Mouse (Mus musculus): ENCODE data around the gene Ube2h. TPM values are rescaled to one million over a fixed set of nuclear protein-coding genes. Genes with fewer than 3 reads are reported as not detected.

The Ube2h gene
- polyA plus RNA-seq, 1 experiment from 2014 or later = 68.1 TPM

DNA sequence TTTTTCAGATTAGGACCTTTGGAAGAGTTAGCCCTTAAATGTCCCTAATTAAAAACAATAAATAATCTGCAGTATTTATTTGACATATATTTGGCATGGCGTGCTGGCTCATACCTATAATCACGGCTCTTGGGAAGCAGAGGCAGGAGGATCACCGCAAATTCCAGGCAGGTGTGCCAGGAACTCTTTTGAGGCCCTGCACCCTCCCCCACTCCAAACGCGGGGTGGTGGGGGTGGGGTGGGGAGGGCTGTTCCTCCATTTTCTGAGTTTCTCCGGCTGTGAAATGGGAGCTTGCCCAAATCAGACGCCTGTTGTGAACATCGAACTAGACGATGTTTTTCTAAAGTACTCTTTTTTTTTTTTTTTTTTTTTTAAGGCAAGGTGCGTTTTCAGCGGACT is 125.3 kb downstream of the Ube2h start:
- Histone ChIP-seq H3K9ac (ENCODE audit: low read depth, low read length) (no peak overlapping the region), H3K4me3 (ENCODE audit: low read length) (no peak overlapping the region), H3K4me1 (ENCODE audit: control insufficient read depth, insufficient read depth, low read length) (peaks cover 27% of the 10 kb centered on the region), H3K9me3 (ENCODE audit: control insufficient read depth, low read length) (peaks cover 4% of the 10 kb centered on the region; the same call in 1 of the 2 replicates), H3K27me3 (ENCODE audit: control insufficient read depth, insufficient read depth, low read length) (peaks cover 71% of the 10 kb centered on the region), H3K27ac (ENCODE audit: low read depth, low read length) (no peak overlapping the region), H3K4me2 (replicated peaks; ENCODE audit: low read depth, low read length) (no peak overlapping the region), H3K36me3 (ENCODE audit: control insufficient read depth, insufficient read depth, low read length) (no peaks in the 10 kb centered on the region)
- no peak for ATAC-seq (ENCODE audit: low FRiP score, low TSS enrichment)
- 15% methylated on average over 11 of the region's 11 CpGs for WGBS

DNA sequence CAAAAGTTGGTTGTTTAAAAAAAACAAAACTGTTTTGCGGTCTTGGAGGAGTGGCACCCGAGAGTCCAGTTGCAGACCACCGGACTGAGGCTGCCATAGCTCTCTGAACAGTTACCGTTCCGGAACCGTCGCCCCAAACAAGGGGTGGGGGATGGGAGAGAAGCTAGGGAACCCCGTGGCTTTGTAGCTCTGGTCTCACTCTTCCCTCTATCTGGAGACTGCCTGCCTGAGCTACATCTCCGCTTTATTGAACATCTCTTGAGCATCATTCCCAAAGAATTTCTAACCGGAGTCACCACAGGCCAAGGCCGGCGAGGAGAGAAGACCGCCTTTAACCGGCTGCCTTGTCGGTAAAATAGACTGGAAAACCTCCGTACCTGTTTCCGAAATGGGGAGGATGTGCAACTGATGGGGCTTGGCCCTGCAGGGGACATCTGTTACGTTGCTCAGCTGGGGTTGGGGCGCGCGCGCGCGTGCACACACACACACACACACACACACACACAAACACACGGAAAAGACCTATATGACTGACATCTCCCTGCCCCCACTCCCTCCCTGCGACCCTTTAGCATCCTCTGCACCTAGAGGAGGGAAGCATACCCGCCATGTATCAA is 126.2 kb downstream of the Ube2h start:
- no peak overlapping the region for H3K27ac ChIP-seq (ENCODE audit: low read depth, low read length)
- H3K4me2 ChIP-seq (replicated peaks; ENCODE audit: low read depth, low read length) = peak overlapping the region; percentile 15; the same call in 1 of the 2 replicates
- H3K9ac ChIP-seq (ENCODE audit: low read depth, low read length) = no peak overlapping the region
- peak overlapping the region; percentile 7; the same call in 1 of the 2 replicates for H3K4me3 ChIP-seq (ENCODE audit: low read length)
- 2% methylated on average over 27 of the region's 27 CpGs for WGBS
- peaks cover 81% of the 10 kb centered on the region for H3K27me3 ChIP-seq (ENCODE audit: control insufficient read depth, insufficient read depth, low read length)
- H3K4me1 ChIP-seq (ENCODE audit: control insufficient read depth, insufficient read depth, low read length) = peaks cover 36% of the 10 kb centered on the region
- no peak for ATAC-seq (ENCODE audit: low FRiP score, low TSS enrichment)
- H3K9me3 ChIP-seq (ENCODE audit: control insufficient read depth, low read length) = peaks cover under 1% of the 10 kb centered on the region; the same call in 1 of the 2 replicates
- H3K36me3 ChIP-seq (ENCODE audit: control insufficient read depth, insufficient read depth, low read length) = no peaks in the 10 kb centered on the region

DNA sequence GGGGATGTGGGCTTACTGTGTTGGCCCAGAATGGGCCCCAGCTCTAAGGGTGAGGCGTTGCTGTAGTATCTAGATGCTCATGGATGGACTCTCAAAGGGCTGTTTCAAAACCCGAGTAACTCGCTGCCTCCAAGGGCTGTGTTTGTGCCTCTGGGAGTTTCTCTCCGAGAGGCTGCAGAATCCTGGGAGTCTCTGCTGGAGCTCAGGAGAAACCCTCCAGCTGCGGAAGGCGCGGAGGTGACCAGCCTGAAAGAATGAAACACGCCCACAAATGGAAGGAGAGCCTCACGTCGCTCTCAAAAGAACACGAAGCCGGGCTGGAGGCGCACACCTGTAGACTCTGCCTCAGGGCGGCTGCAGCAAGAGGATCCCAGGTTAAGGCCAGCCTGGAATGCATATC is 127.0 kb downstream of the Ube2h start:
- no peak overlapping the region for H3K9ac ChIP-seq (ENCODE audit: low read depth, low read length)
- ATAC-seq (ENCODE audit: low FRiP score, low TSS enrichment) = no peak
- WGBS = 2% methylated on average over 14 of the region's 14 CpGs
- peaks cover 88% of the 10 kb centered on the region for H3K27me3 ChIP-seq (ENCODE audit: control insufficient read depth, insufficient read depth, low read length)
- no peak overlapping the region for H3K27ac ChIP-seq (ENCODE audit: low read depth, low read length)
- H3K36me3 ChIP-seq (ENCODE audit: control insufficient read depth, insufficient read depth, low read length) = no peaks in the 10 kb centered on the region
- H3K4me3 ChIP-seq (ENCODE audit: low read length) = no peak overlapping the region
- peaks cover 37% of the 10 kb centered on the region for H3K4me1 ChIP-seq (ENCODE audit: control insufficient read depth, insufficient read depth, low read length)
- no peaks in the 10 kb centered on the region for H3K9me3 ChIP-seq (ENCODE audit: control insufficient read depth, low read length)
- no peak overlapping the region for H3K4me2 ChIP-seq (replicated peaks; ENCODE audit: low read depth, low read length)

DNA sequence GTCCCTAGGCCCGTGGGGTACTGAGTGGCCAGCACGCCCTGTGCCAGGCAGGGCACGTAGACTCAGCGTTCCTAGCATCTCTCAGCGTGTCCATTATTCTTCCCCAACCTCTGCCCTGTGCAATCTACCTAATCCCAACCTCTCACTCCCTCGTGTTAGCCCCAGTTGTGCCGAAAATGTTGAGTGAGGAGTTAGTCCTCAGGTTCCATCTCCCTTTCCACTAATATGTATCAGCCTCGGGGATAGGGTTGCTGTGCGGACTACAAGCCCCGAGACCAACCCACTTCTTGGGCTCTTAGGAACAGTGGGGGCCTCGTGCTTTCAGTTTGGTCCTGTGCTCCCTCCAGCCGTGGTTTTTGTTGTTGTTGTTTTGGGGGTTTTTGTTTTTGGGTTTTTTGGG is 127.8 kb downstream of the Ube2h start:
- ATAC-seq (ENCODE audit: low FRiP score, low TSS enrichment) = no peak
- peak overlapping the region; percentile 56; the same call in 1 of the 2 replicates for H3K4me2 ChIP-seq (replicated peaks; ENCODE audit: low read depth, low read length)
- H3K9me3 ChIP-seq (ENCODE audit: control insufficient read depth, low read length) = no peaks in the 10 kb centered on the region
- H3K4me1 ChIP-seq (ENCODE audit: control insufficient read depth, insufficient read depth, low read length) = peaks cover 37% of the 10 kb centered on the region
- H3K27ac ChIP-seq (ENCODE audit: low read depth, low read length) = no peak overlapping the region
- peaks cover 93% of the 10 kb centered on the region for H3K27me3 ChIP-seq (ENCODE audit: control insufficient read depth, insufficient read depth, low read length)
- H3K9ac ChIP-seq (ENCODE audit: low read depth, low read length) = no peak overlapping the region
- H3K36me3 ChIP-seq (ENCODE audit: control insufficient read depth, insufficient read depth, low read length) = no peaks in the 10 kb centered on the region
- whole genome bisulfite sequencing = 5% methylated on average over 12 of the region's 12 CpGs
- H3K4me3 ChIP-seq (ENCODE audit: low read length) = peak overlapping the region; percentile 48; the same call in 1 of the 2 replicates

DNA sequence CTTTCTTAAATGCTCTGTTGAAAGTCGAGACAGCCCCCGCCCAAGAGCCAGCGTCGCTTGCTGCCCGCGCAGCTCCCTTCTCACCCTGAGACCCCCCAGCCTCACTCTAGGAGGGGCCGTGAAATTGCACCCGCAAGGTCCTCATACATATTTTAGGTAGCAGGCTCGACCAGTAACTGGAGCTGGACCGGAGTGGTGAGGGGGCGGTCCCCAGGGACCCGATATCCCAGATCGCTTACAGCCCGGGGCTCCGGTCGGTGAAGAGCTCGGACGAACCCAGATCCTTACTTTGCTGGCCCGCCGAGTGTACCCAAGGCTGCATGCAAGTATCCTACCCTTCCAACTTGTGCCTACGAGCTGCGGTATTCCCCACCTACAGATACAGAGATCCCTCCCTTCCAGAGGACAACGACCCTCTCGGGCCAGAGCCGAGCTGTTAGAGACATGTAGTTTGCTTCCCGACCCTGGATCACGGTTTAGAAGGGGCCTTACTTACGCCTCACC is 128.4 kb downstream of the Ube2h start:
- peaks cover 37% of the 10 kb centered on the region for H3K4me1 ChIP-seq (ENCODE audit: control insufficient read depth, insufficient read depth, low read length)
- no peak for ATAC-seq (ENCODE audit: low FRiP score, low TSS enrichment)

DNA sequence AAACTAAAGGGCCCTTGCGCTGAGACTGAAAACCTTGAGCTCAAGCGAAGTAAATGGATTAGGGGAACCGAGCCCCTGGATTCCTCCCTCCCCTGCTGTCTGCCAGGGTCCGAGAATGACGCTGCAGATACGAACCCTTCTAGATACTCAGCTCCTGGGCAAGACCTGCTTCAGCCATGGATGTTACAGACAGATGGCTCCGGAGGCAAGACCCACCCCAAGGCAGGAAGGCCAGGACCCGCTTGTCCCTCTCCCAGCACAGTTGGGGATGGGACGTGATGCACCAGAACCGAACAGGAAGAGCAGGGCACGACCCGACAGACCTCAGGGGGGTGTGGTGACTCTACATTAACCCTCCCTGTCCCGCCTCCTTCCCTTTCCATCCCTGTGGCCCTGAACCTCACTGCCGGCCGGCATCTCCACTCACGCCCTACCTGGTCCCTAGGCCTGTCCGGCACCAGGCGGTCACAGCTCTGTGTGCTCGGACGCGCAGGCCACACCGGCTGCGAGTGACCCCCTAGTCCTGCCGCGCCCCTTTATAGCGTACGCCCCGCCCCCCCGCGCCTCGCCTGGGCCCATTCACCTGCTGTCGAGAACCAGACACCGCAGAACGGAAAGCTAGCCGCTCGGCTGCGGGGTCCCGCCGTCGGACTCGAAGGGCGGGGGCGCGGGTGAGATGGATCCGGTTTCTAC is 129.0 kb downstream of the Ube2h start:
- Histone ChIP-seq H3K9ac (ENCODE audit: low read depth, low read length) (0 out of 2 replicates have a peak overlapping the region, but pooled peaks have one; percentile 12), H3K4me2 (replicated peaks; ENCODE audit: low read depth, low read length) (peak overlapping the region; percentile 56), H3K27ac (ENCODE audit: low read depth, low read length) (no peak overlapping the region), H3K4me3 (ENCODE audit: low read length) (peak overlapping the region; percentile 48), H3K9me3 (ENCODE audit: control insufficient read depth, low read length) (no peaks in the 10 kb centered on the region), H3K36me3 (ENCODE audit: control insufficient read depth, insufficient read depth, low read length) (no peaks in the 10 kb centered on the region), H3K4me1 (ENCODE audit: control insufficient read depth, insufficient read depth, low read length) (peaks cover 37% of the 10 kb centered on the region), H3K27me3 (ENCODE audit: control insufficient read depth, insufficient read depth, low read length) (peaks cover 92% of the 10 kb centered on the region)
- no peak for ATAC-seq (ENCODE audit: low FRiP score, low TSS enrichment)
- under 1% methylated on average over 43 of the region's 45 CpGs for WGBS

More for the DNA sequence above, 128.4 kb downstream of the Ube2h start:
- Histone ChIP-seq H3K36me3 (ENCODE audit: control insufficient read depth, insufficient read depth, low read length) (no peaks in the 10 kb centered on the region), H3K9me3 (ENCODE audit: control insufficient read depth, low read length) (no peaks in the 10 kb centered on the region), H3K4me2 (replicated peaks; ENCODE audit: low read depth, low read length) (peak overlapping the region; percentile 56), H3K27me3 (ENCODE audit: control insufficient read depth, insufficient read depth, low read length) (peaks cover 95% of the 10 kb centered on the region), H3K9ac (ENCODE audit: low read depth, low read length) (no peak overlapping the region), H3K4me3 (ENCODE audit: low read length) (peak overlapping the region; percentile 48), H3K27ac (ENCODE audit: low read depth, low read length) (no peak overlapping the region)
- WGBS = 1% methylated on average over 28 of the region's 28 CpGs

DNA sequence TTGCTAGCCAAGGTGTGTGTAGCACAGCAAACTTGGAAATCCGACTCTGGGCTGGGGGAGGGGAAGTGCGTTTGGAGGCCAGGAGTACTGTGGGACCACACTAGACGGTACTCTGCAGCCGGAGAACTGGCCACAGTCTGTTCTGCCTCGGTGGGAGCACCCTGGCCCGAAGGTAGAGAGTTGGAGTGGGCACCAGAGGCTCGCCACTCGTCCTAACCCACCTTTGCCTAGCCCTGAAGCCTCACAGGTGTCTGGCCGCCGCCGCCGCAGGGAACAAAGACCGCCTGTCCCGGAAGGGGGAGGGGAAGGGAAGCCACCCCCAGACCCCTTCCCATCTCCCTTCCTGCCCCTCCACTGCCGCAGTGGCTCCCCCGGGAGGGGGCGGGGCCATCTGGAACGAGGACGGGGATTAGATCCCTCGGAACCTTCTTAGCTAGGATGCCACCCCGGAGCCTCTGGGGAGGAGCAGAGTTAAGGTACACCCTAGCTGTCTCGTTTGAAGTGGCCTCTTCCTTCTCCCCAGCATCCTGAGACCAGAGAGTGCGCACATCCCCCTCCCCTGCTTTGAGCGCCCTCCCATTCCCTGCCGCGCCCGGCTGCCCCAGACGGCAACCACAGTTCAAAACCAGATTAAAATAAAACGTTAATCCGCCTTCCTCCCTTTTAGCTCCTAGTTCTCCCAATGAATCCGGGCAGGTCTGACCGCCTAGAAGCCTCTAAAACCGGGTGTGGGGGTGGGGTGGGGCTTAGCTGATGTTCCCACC is 129.7 kb downstream of the Ube2h start:
- Histone ChIP-seq H3K27me3 (ENCODE audit: control insufficient read depth, insufficient read depth, low read length) (peaks cover 91% of the 10 kb centered on the region), H3K9ac (ENCODE audit: low read depth, low read length) (0 out of 2 replicates have a peak overlapping the region, but pooled peaks have one; percentile 59), H3K4me2 (replicated peaks; ENCODE audit: low read depth, low read length) (peak overlapping the region; percentile 56), H3K27ac (ENCODE audit: low read depth, low read length) (0 out of 2 replicates have a peak overlapping the region, but pooled peaks have one; percentile 65), H3K9me3 (ENCODE audit: control insufficient read depth, low read length) (no peaks in the 10 kb centered on the region), H3K4me3 (ENCODE audit: low read length) (peak overlapping the region; percentile 48), H3K36me3 (ENCODE audit: control insufficient read depth, insufficient read depth, low read length) (no peaks in the 10 kb centered on the region), H3K4me1 (ENCODE audit: control insufficient read depth, insufficient read depth, low read length) (peaks cover 41% of the 10 kb centered on the region)
- WGBS = under 1% methylated on average over 30 of the region's 33 CpGs
- ATAC-seq (ENCODE audit: low FRiP score, low TSS enrichment) = peak; percentile 16; the same call in 1 of the 2 replicates

DNA sequence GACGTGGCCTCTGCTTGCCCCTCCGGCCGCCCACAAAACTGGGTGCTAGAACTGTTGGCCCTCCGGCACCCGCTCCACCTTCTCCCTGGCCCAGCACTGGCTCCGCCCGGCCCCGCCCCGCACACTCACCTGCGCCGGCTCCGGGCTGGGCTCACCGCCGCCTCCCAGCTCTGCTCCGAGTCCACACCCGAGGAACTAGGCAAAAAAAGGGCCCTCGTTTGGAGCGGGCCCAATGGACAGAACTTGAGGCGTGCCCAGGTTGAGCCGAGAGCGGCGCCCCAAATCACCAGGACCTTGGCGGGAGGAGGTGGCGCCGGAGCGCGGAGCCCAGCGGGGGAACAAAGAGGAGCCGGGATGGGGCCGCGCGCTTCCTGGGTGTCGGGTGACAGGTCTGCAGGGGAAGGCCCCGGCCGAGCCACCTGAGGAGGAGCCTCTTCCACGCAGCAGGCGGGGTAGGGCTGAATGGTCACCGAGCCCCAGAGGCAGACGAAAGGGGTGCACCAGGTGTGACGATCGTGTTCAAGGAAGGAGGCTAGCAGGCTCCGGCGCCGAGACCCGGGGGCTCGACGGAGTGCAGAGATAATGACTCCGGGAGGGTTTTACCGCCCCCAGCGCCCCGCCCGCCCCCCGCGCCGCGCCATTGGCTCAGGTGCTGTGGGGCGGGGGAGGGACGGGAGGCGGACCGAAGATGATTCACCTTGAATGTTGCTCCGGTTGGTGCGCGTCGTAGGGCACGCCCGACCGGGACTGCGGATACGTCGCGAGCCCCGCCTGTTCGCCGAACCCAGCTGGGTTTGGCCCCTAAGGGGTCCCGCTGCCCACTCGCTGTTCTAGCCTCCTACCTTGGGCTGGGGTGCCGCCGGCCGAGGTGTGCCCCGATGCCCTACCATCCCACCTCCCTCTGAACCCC is 130.5 kb downstream of the Ube2h start:
- Histone ChIP-seq H3K27me3 (ENCODE audit: control insufficient read depth, insufficient read depth, low read length) (peaks cover 86% of the 10 kb centered on the region), H3K27ac (ENCODE audit: low read depth, low read length) (peak overlapping the region; percentile 65), H3K36me3 (ENCODE audit: control insufficient read depth, insufficient read depth, low read length) (no peaks in the 10 kb centered on the region), H3K4me3 (ENCODE audit: low read length) (peak overlapping the region; percentile 48), H3K9me3 (ENCODE audit: control insufficient read depth, low read length) (no peaks in the 10 kb centered on the region), H3K4me2 (replicated peaks; ENCODE audit: low read depth, low read length) (peak overlapping the region; percentile 56), H3K4me1 (ENCODE audit: control insufficient read depth, insufficient read depth, low read length) (peaks cover 47% of the 10 kb centered on the region), H3K9ac (ENCODE audit: low read depth, low read length) (peak overlapping the region; percentile 59)
- WGBS = under 1% methylated on average over 74 of the region's 80 CpGs
- peak; percentile 47 for ATAC-seq (ENCODE audit: low FRiP score, low TSS enrichment)

All from kidney, embryonic 14.5 days (tissue).